Mouse (Mus musculus): ENCODE results near the gene Spib.

GRCm38 (mm10) chr7:44543071-44543470 is 11.2 kb upstream of the Spib start:
- no peak for TF ChIP-seq POLR2A (IDR thresholded peaks at IDR 0.05; ENCODE audit: borderline replicate concordance, control insufficient read depth, low read depth, low read length)
- TF ChIP-seq CTCF (IDR thresholded peaks at IDR 0.05; ENCODE audit: control insufficient read depth, insufficient read depth, low read length) = no peak
